ENCODE assay signal across 9 mouse cellular contexts in the genomic region with DNA sequence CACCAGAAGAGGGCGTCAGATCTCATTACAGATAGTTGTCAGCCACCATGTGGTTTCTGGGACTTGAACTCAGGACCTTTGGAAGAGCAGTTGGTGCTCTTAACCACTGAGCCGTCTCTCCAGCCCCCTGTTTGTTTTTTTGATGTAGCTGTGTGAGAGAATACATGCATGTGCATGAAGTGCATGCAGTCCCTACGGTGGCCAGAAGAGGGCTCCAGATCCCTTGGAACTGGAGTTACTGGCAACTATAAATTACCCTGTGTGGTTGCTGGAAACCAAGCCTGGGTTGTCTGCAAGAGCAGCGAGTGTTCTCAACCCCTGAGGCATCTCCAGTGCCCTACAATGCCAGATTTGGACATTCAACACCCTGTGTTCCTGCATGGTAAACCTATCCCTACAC. TPM values are rescaled to one million over a fixed set of nuclear protein-coding genes. Genes with fewer than 3 reads are reported as not detected.
A peak's percentile ranks its signal among the peaks of the same experiment; 100 is the strongest.
DNase-seq lines count a peak whose midpoint lies in the region; ATAC-seq and TF ChIP-seq lines count a peak whose summit lies in the region.
"Had no signal": no experiment of that assay in that cellular context is flagged by ENCODE, and none has a peak within 500 bp of the region (broad histone marks: within the 10 kb centered on the region; RNA-seq: fewer than 3 reads in every experiment).

No protein-coding gene starts in this region.

- peak; percentile 81 for TF ChIP-seq RAD21 in MEL (IDR thresholded peaks at IDR 0.05; ENCODE audit: low read depth, low read length)

- TF ChIP-seq POLR2A in heart, adult 2 months (IDR thresholded peaks at IDR 0.05; ENCODE audit: insufficient read depth, low read depth, low read length), result no peak
- no peak for TF ChIP-seq POLR2A in MEL (IDR thresholded peaks at IDR 0.05; ENCODE audit: control insufficient read depth in 1 of 2, insufficient read depth in 1 of 2, low read depth in 1 of 2, low read length in 2 of 2, poor library complexity in 1 of 2)
- TF ChIP-seq POLR2A in cerebellum, adult 2 months (IDR thresholded peaks at IDR 0.05; ENCODE audit: borderline replicate concordance, insufficient read depth, low read length), result no peak

- H3K4me2 ChIP-seq in heart, embryonic 12.5 days, result no peak overlapping the region
- H3K4me2 ChIP-seq: embryonic facial prominence, embryonic 12.5 days had no signal

- no peaks in the 10 kb centered on the region for H3K27me3 ChIP-seq in heart, adult 2 months (ENCODE audit: control insufficient read depth, insufficient read depth, low read length)
- no peaks in the 10 kb centered on the region for H3K27me3 ChIP-seq in heart, embryonic 12.5 days (replicated peaks)
- no peaks in the 10 kb centered on the region for H3K27me3 ChIP-seq in MEL (ENCODE audit: control insufficient read depth in 1 of 2, insufficient read depth in 2 of 2, low read length in 2 of 2)
- no peaks in the 10 kb centered on the region for H3K27me3 ChIP-seq in cerebellum, adult 2 months (ENCODE audit: control insufficient read depth, insufficient read depth, low read length)
- H3K27me3 ChIP-seq: embryonic facial prominence, embryonic 12.5 days had no signal

- H3K36me3 ChIP-seq in heart, adult 2 months (ENCODE audit: control insufficient read depth, insufficient read depth, low read length), result no peaks in the 10 kb centered on the region
- peaks cover 8% of the 10 kb centered on the region; the same call in 1 of the 2 replicates for H3K36me3 ChIP-seq in heart, embryonic 12.5 days
- H3K36me3 ChIP-seq in MEL (ENCODE audit: control insufficient read depth in 1 of 2, insufficient read depth in 2 of 2, low read length in 2 of 2), result peaks cover 0 to 2% of the 10 kb centered on the region in 2 experiments; a peak in 2 of 4 replicates

- ATAC-seq in heart, embryonic 12.5 days (ENCODE audit: insufficient number of reproducible peaks, low FRiP score), result no peak

- H3K9ac ChIP-seq in heart, adult 2 months (ENCODE audit: low read depth, low read length), result no peak overlapping the region
- H3K9ac ChIP-seq in heart, embryonic 12.5 days, result no peak overlapping the region
- no peak overlapping the region for H3K9ac ChIP-seq in MEL (ENCODE audit: control insufficient read depth, low read depth, low read length, poor library complexity, severe bottlenecking)
- H3K9ac ChIP-seq: embryonic facial prominence, embryonic 12.5 days had no signal

- TF ChIP-seq CTCF in heart, adult 2 months (IDR thresholded peaks at IDR 0.05), result peak; percentile 89
- TF ChIP-seq CTCF in MEL (IDR thresholded peaks at IDR 0.05 in 2 of 3, conservative IDR thresholded peaks at IDR 0.05 in 1 of 3; ENCODE audit: control insufficient read depth in 1 of 3, insufficient read depth in 1 of 3, low read depth in 2 of 3, low read length in 3 of 3, poor library complexity in 1 of 3, severe bottlenecking in 1 of 3), result peak; percentile 82 to 88 (median 86)
- TF ChIP-seq CTCF in cerebellum, adult 2 months (IDR thresholded peaks at IDR 0.05; ENCODE audit: borderline replicate concordance, insufficient read depth, low read depth, low read length), result peak; percentile 75

- H3K4me1 ChIP-seq in heart, adult 2 months (ENCODE audit: control insufficient read depth, insufficient read depth, low read length), result peaks cover 5% of the 10 kb centered on the region
- H3K4me1 ChIP-seq in heart, embryonic 12.5 days (replicated peaks), result peaks cover 17% of the 10 kb centered on the region
- peaks cover 0 to 5% of the 10 kb centered on the region in 2 experiments; a peak in 2 of 4 replicates for H3K4me1 ChIP-seq in MEL (ENCODE audit: control insufficient read depth in 1 of 2, insufficient read depth in 2 of 2, low read length in 2 of 2)
- H3K4me1 ChIP-seq in cerebellum, adult 2 months (ENCODE audit: control insufficient read depth, insufficient read depth, low read length), result peaks cover 9% of the 10 kb centered on the region

- no peak overlapping the region for H3K4me3 ChIP-seq in heart, adult 2 months
- H3K4me3 ChIP-seq in heart, embryonic 12.5 days, result no peak overlapping the region
- H3K4me3 ChIP-seq in MEL (ENCODE audit: control insufficient read depth in 1 of 2, insufficient read depth in 1 of 2, low read depth in 2 of 2, low read length in 2 of 2), result no peak overlapping the region
- H3K4me3 ChIP-seq in cerebellum, adult 2 months (replicated peaks; ENCODE audit: insufficient read depth, low read depth, low read length), result no peak overlapping the region
- H3K4me3 ChIP-seq: embryonic facial prominence, embryonic 12.5 days had no signal

- H3K9me3 ChIP-seq in heart, embryonic 12.5 days (replicated peaks), result no peaks in the 10 kb centered on the region
- H3K9me3 ChIP-seq in MEL (replicated peaks; ENCODE audit: insufficient read depth, low read length), result no peaks in the 10 kb centered on the region
- H3K9me3 ChIP-seq: embryonic facial prominence, embryonic 12.5 days had no signal

- 0 out of 2 replicates have a peak, but pooled peaks have one; percentile 58 for TF ChIP-seq EP300 in heart, adult 2 months (IDR thresholded peaks at IDR 0.05; ENCODE audit: insufficient read depth, low read depth, low read length)
- TF ChIP-seq EP300 in MEL (IDR thresholded peaks at IDR 0.05; ENCODE audit: low read depth in 1 of 2, low read length in 2 of 2), result no peak

- WGBS in heart, adult 2 months, result 42% methylated on average over 4 of the region's 4 CpGs
- WGBS in heart, embryonic 12.5 days, result 46% methylated on average over 4 of the region's 4 CpGs
- WGBS in cerebellum, adult 2 months, result 35% methylated on average over 4 of the region's 4 CpGs

- intact Hi-C loops in heart, adult 2 months (cut with DNase I), result loop anchor here (2.0 kb wide), 1 partner anchor 93 kb away; no protein-coding TSS in a partner anchor
- intact Hi-C loops in gastrocnemius, postnatal 36 days (cut with DNase I), result no loop called here
- intact Hi-C loops in left cerebral cortex, postnatal 25 days (cut with DNase I), result no loop called here

- peaks cover 11% of the 10 kb centered on the region for H3K79me2 ChIP-seq in heart, adult 2 months (replicated peaks; ENCODE audit: control insufficient read depth, insufficient read depth, low read length)
- H3K79me2 ChIP-seq in MEL (ENCODE audit: control insufficient read depth, insufficient read depth, low read length, poor library complexity), result peaks cover 10% of the 10 kb centered on the region

- H3K27ac ChIP-seq in heart, adult 2 months, result no peak overlapping the region
- H3K27ac ChIP-seq in heart, embryonic 12.5 days (ENCODE audit: poor library complexity, severe bottlenecking), result no peak overlapping the region
- H3K27ac ChIP-seq in MEL (ENCODE audit: control insufficient read depth, low read depth, low read length), result no peak overlapping the region
- no peak overlapping the region for H3K27ac ChIP-seq in cerebellum, adult 2 months (ENCODE audit: insufficient read depth, low read length)

- peak; percentile 67 to 82 for DNase-seq in heart, adult 2 months
- DNase-seq in MEL (ENCODE audit: low read depth, low spot score), result peak; percentile 87
- peak; percentile 60 to 75 for DNase-seq in cerebellum, adult 2 months
- peak; percentile 76 to 84 for DNase-seq in gastrocnemius, postnatal 36 days
- DNase-seq in left cerebral cortex, postnatal 25 days (ENCODE audit: low spot score in 2 of 2), result peak; percentile 53 to 64
- peak; percentile 93 for DNase-seq in naive thymus-derived CD4-positive, alpha-beta T cell, adult 2 months (ENCODE audit: low read depth)
- peak; percentile 61 to 71 for DNase-seq in thymus, adult 18-20 months

TF ChIP-seq in MEL, 35 proteins besides CTCF, POLR2A, EP300 and RAD21 (continues in another document):
- TF ChIP-seq RCOR1 (IDR thresholded peaks at IDR 0.05; ENCODE audit: low read depth, low read length) (no peak), HCFC1 (IDR thresholded peaks at IDR 0.05; ENCODE audit: low read depth, low read length) (no peak), ZKSCAN1 (IDR thresholded peaks at IDR 0.05; ENCODE audit: low read depth, low read length) (no peak), ZMIZ1 (IDR thresholded peaks at IDR 0.05; ENCODE audit: low read depth, low read length) (no peak), BHLHE40 (IDR thresholded peaks at IDR 0.05; ENCODE audit: borderline replicate concordance, low read depth, low read length) (no peak), MEF2A (IDR thresholded peaks at IDR 0.05; ENCODE audit: extremely low read depth, insufficient replicate concordance, low read depth, low read length, poor library complexity, severe bottlenecking) (no peak), MYB (IDR thresholded peaks at IDR 0.05; ENCODE audit: low read depth, low read length) (no peak), KAT2A (conservative IDR thresholded peaks at IDR 0.05; ENCODE audit: low read depth, low read length) (no peak), USF2 (IDR thresholded peaks at IDR 0.05; ENCODE audit: borderline replicate concordance in 1 of 2, insufficient read depth in 1 of 2, low read depth in 1 of 2, low read length in 2 of 2) (no peak), GATA1 (IDR thresholded peaks at IDR 0.05; ENCODE audit: low read depth, low read length) (no peak), USF1 (IDR thresholded peaks at IDR 0.05; ENCODE audit: low read depth, low read length) (no peak), POLR2AphosphoS2 (IDR thresholded peaks at IDR 0.05; ENCODE audit: low read length) (no peak), TBP (IDR thresholded peaks at IDR 0.05; ENCODE audit: low read depth, low read length) (no peak), NRF1 (IDR thresholded peaks at IDR 0.05; ENCODE audit: insufficient read depth, low read depth, low read length, poor library complexity, severe bottlenecking) (no peak), MXI1 (IDR thresholded peaks at IDR 0.05; ENCODE audit: low read depth, low read length) (no peak; the same call in 1 of the 2 replicates), CHD1 (IDR thresholded peaks at IDR 0.05; ENCODE audit: low read depth, low read length) (no peak), UBTF (IDR thresholded peaks at IDR 0.05; ENCODE audit: borderline replicate concordance, insufficient read depth, low read depth, low read length) (no peak), POLR2AphosphoS5 (IDR thresholded peaks at IDR 0.05; ENCODE audit: borderline replicate concordance, low read depth, low read length) (no peak), E2F4 (IDR thresholded peaks at IDR 0.05; ENCODE audit: borderline replicate concordance, low read depth, low read length) (no peak), NELFE (IDR thresholded peaks at IDR 0.05; ENCODE audit: low read depth, low read length) (no peak), JUND (IDR thresholded peaks at IDR 0.05; ENCODE audit: low read depth, low read length) (no peak)

RNA-seq across cellular contexts. Expression of a gene that starts 15.5 kb away (rescaled TPM):
- total RNA-seq in heart, adult 2 months (2021), result 10 to 100 TPM; 36.0 to 39.1 TPM
- polyA plus RNA-seq in heart, adult 2 months (2012; rRNA removed), result 16.5 and 20.3 TPM in 2 replicates
- polyA plus RNA-seq in heart, embryonic 12.5 days (2016; fragmentation: Nextera tagmentation; extraction: Ambion mirVana), result 40.9 and 41.1 TPM in 2 replicates
- total RNA-seq in MEL (2012; rRNA removed), result 53.2 and 57.7 TPM in 2 replicates
- 10 to 100 TPM in 1 of 2 experiments, not detected in 1; 69.6 TPM for polyA plus RNA-seq in MEL (2012; ENCODE audit: insufficient read depth in 1 of 2, insufficient read length in 2 of 2, low read depth in 1 of 2, low replicate concordance in 2 of 2, missing spikeins in 1 of 2)
- 44.9 and 48.5 TPM in 2 replicates for polyA plus RNA-seq in cerebellum, adult 2 months (2012; rRNA removed)
- total RNA-seq in gastrocnemius, postnatal 36 days (2021), result 10 to 100 TPM; 18.6 to 20.6 TPM
- 10 to 100 TPM; 53.1 to 57.8 TPM for total RNA-seq in left cerebral cortex, postnatal 25 days (2021)
